Mouse (Mus musculus): ENCODE measurements around the gene Gsn. TPM values are rescaled to one million over a fixed set of nuclear protein-coding genes. Genes with fewer than 3 reads are reported as not detected.
A peak's percentile ranks its signal among the peaks of the same experiment; 100 is the strongest.

The Gsn gene
- polyA plus RNA-seq, 1 experiment = 134 TPM

DNA sequence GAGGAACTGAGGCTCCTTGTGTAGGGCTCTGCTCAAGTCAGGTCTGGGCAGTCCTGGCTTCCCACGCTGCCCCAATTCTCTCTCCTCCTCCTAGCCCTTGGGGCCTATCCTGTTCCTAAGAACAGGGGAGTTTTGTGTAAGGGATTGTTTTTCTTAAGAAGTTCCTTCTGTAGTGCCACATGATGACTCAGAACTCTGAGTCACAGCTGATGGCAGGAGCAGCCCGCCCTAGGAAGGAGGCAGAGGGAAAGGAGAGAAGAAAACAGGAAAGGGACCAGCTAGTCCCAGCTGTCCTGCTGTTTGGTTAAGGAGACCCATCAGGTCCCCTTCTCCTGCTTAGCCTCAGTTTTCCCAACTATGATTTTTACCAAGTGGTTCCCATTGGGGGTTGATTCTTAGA, 15.6 kb downstream of the Gsn start:
- H3K4me1 ChIP-seq (ENCODE audit: control insufficient read depth, insufficient read depth, low read length) = peaks cover 8% of the 10 kb centered on the region
- no peak overlapping the region for H3K4me3 ChIP-seq (ENCODE audit: insufficient read depth, low read length)
- TF ChIP-seq CTCF (IDR thresholded peaks at IDR 0.05; ENCODE audit: extremely low read depth, insufficient read depth, low read length) = no peak
- no peak for TF ChIP-seq POLR2A (IDR thresholded peaks at IDR 0.05; ENCODE audit: extremely low read depth, insufficient read depth, low read length)
- H3K27ac ChIP-seq (ENCODE audit: insufficient read depth, low read length) = no peak overlapping the region

DNA sequence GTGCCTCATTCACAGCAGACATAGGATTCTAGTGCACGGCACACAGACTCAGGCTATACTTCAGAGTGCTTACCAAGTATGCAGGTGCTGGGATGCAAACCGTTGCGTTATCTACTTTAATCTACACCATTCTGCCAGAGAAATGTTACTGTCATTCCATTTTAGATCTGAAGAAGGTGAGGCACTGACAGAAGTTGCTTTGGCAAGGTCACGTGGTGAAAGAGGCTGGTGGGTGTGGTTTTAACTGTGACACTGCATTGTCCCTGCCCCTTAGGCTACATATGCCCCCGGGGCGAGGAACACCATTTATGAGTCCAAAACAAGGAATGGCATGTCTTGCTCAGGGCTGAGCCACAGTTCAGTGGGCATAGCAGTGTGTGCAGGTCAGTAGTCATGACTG, 16.7 kb downstream of the Gsn start:
- no peak for TF ChIP-seq CTCF (IDR thresholded peaks at IDR 0.05; ENCODE audit: extremely low read depth, insufficient read depth, low read length)
- TF ChIP-seq POLR2A (IDR thresholded peaks at IDR 0.05; ENCODE audit: extremely low read depth, insufficient read depth, low read length) = no peak
- Histone ChIP-seq H3K27ac (ENCODE audit: insufficient read depth, low read length) (peak overlapping the region; percentile 54), H3K4me1 (ENCODE audit: control insufficient read depth, insufficient read depth, low read length) (peaks cover 8% of the 10 kb centered on the region), H3K4me3 (ENCODE audit: insufficient read depth, low read length) (no peak overlapping the region)

DNA sequence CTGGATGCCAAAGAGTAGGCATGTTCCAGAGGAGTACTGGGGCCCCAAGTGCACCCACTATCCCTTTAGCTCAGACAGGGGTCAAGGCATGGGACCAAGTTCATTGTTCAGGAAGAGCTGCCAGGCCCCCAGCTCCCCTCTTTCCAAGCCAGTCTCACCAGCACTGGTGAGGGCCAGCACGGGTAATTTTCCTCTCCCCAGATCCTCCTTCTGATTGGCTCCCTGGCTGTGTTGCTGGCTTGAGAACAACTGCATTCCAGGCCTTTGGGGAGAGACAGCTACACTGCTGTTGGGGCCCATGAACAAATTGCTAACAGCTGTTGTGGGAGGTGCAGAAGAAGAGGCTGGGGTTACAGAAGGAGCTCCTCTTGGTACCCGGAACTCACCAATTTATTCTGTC, 17.4 kb downstream of the Gsn start:
- Histone ChIP-seq H3K4me1 (ENCODE audit: control insufficient read depth, insufficient read depth, low read length) (peaks cover 8% of the 10 kb centered on the region), H3K27ac (ENCODE audit: insufficient read depth, low read length) (peak overlapping the region; percentile 55; the same call in 1 of the 2 replicates), H3K4me3 (ENCODE audit: insufficient read depth, low read length) (no peak overlapping the region)
- TF ChIP-seq POLR2A (IDR thresholded peaks at IDR 0.05; ENCODE audit: extremely low read depth, insufficient read depth, low read length) (no peak), CTCF (IDR thresholded peaks at IDR 0.05; ENCODE audit: extremely low read depth, insufficient read depth, low read length) (no peak)

DNA sequence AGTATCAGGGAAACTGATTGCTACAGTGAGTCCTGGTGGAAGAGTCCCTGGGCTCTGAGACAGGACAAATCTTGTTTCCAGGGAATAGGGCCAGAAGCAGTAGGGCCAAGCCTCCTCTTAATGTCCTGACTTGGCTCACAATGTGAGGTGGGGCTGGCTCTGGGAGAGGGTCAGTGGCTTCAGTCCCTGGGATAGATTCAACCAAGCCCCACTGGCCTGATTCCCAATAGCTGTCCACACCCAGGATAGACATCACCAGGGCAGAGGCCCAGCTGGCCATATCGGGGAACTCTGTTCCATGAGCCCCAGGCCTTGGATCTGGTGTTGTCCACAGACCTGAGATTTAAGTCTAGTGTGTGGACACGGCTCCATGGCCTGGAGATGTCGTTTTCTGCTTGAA, 21.5 kb downstream of the Gsn start:
- Histone ChIP-seq H3K27ac (ENCODE audit: insufficient read depth, low read length) (no peak overlapping the region), H3K4me1 (ENCODE audit: control insufficient read depth, insufficient read depth, low read length) (peaks cover 4% of the 10 kb centered on the region), H3K4me3 (ENCODE audit: insufficient read depth, low read length) (no peak overlapping the region)
- TF ChIP-seq CTCF (IDR thresholded peaks at IDR 0.05; ENCODE audit: extremely low read depth, insufficient read depth, low read length) (no peak), POLR2A (IDR thresholded peaks at IDR 0.05; ENCODE audit: extremely low read depth, insufficient read depth, low read length) (no peak)

DNA sequence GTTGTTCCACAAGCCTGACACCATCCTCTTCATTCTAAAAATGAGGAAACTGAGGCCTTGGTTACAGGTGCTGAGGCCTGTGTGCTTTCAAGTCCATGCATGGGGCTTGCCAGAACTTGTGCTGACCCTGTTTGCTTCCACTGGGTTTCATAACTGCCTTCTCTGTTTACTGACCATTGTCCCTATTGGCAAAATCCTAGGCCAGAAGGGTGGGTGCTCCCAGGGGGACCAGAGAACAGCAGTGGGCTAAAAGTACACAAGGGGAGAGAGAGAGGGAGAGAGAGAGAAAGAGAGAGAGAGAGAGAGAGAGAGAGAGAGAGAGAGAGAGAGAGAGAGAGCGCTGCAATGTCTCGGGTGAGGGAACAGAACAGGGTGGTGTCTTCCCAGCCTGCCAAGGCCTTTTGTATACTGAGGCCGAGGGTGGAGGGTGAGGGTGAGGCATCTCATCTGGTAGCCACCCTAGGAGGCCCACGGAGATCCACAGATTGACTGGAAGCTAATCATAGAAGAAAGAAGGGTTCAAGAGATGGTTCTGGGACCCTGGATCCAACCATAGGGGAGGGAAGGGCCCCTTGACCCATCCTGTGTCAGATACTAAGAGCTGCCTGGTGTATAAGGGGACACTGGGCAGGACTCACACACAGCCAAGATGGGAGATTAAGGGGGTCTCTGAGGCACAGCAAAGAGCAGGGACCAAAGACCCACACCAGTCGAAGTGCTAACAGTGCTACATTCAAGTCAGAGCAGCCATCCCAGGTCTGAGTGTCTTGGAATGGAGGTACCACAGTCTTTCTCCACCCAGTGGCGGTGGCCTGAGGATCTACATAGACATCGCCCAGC, 22.4 kb downstream of the Gsn start:
- Histone ChIP-seq H3K27ac (ENCODE audit: insufficient read depth, low read length) (0 out of 2 replicates have a peak overlapping the region, but pooled peaks have one; percentile 51), H3K4me3 (ENCODE audit: insufficient read depth, low read length) (no peak overlapping the region), H3K4me1 (ENCODE audit: control insufficient read depth, insufficient read depth, low read length) (no peaks in the 10 kb centered on the region)
- TF ChIP-seq CTCF (IDR thresholded peaks at IDR 0.05; ENCODE audit: extremely low read depth, insufficient read depth, low read length) (no peak), POLR2A (IDR thresholded peaks at IDR 0.05; ENCODE audit: extremely low read depth, insufficient read depth, low read length) (no peak)

DNA sequence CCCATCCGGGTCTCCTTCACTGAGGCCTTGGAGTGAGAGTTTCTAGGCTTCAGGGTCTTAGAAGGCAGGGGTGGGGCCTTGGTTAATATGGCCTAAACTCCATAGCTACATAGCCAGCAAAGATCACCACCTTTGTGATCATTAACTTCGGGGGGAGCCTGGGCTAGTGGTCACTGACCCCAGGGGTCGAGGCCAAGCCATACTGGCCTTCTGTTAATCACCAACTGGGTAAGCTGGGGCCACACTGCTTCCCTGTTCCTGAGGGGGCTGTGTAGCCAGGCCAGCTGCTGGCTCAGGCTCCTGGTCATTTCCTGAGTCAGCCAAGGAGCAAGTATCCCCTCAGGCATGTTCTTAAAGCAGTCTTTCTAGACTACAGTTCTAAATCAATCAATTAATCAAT, 23.8 kb downstream of the Gsn start:
- no peak for TF ChIP-seq POLR2A (IDR thresholded peaks at IDR 0.05; ENCODE audit: extremely low read depth, insufficient read depth, low read length)
- no peak for TF ChIP-seq CTCF (IDR thresholded peaks at IDR 0.05; ENCODE audit: extremely low read depth, insufficient read depth, low read length)
- no peak overlapping the region for H3K27ac ChIP-seq (ENCODE audit: insufficient read depth, low read length)
- H3K4me3 ChIP-seq (ENCODE audit: insufficient read depth, low read length) = no peak overlapping the region
- H3K4me1 ChIP-seq (ENCODE audit: control insufficient read depth, insufficient read depth, low read length) = no peaks in the 10 kb centered on the region

DNA sequence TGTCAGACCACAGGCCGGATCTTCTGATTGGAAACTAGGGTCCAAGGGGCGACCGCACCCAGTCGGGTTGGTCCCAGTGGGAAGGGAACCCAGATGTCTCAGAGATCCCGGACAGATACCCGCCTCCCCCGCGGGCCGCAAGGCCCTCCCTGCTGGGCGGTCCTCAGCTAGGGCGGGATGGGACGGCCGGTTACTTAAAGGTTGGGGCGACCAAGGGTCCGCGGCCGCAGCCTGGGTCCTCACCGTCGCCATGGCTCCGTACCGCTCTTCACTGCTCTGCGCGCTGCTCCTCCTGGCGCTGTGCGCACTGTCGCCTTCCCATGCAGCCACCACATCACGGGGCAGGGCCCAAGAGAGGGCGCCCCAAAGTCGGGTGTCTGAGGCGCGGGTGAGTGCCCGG, 26.0 kb downstream of the Gsn start:
- H3K4me1 ChIP-seq (ENCODE audit: control insufficient read depth, insufficient read depth, low read length) = no peaks in the 10 kb centered on the region
- no peak for TF ChIP-seq POLR2A (IDR thresholded peaks at IDR 0.05; ENCODE audit: extremely low read depth, insufficient read depth, low read length)
- no peak for TF ChIP-seq CTCF (IDR thresholded peaks at IDR 0.05; ENCODE audit: extremely low read depth, insufficient read depth, low read length)
- peak overlapping the region; percentile 20; the same call in 1 of the 2 replicates for H3K4me3 ChIP-seq (ENCODE audit: insufficient read depth, low read length)
- peak overlapping the region; percentile 49 for H3K27ac ChIP-seq (ENCODE audit: insufficient read depth, low read length)

DNA sequence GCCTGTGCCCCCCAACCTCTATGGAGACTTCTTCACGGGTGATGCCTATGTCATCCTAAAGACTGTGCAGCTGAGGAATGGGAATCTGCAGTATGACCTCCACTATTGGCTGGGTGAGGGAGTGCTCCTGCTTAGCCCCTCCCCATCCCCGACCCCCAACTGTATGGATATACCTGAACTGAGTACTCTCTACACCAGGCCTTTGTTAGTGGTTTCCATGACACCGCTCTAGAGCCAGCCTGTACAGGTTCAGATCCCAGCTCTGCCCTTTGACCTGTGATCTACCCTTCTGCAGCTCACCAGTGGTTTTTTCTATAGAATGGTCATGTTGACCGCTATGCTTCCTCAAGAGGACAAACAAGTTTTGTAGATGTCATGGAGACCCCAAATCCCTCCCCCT, 27.8 kb downstream of the Gsn start:
- TF ChIP-seq POLR2A (IDR thresholded peaks at IDR 0.05; ENCODE audit: extremely low read depth, insufficient read depth, low read length) = no peak
- no peak for TF ChIP-seq CTCF (IDR thresholded peaks at IDR 0.05; ENCODE audit: extremely low read depth, insufficient read depth, low read length)
- no peak overlapping the region for H3K4me3 ChIP-seq (ENCODE audit: insufficient read depth, low read length)
- no peak overlapping the region for H3K27ac ChIP-seq (ENCODE audit: insufficient read depth, low read length)
- no peaks in the 10 kb centered on the region for H3K4me1 ChIP-seq (ENCODE audit: control insufficient read depth, insufficient read depth, low read length)

DNA sequence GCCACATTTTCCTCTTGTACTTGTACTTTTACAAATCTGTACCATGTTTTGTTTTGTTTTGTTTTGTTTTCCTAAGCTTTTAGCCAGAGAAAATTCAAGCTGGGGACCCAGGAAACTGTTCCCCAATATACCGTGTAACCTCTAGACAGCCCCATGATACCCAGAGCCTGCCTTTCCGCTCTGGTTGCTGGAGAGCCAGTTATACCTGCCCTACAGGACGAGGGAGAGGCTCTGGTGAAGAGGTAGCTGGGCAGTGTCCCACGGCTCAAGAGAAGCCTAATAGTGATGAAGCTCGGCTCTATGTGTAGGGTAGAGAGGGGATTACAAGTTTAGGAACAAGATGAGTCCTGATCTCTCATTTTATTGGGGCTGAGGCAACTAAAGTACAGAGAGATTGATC, 29.0 kb downstream of the Gsn start:
- H3K27ac ChIP-seq (ENCODE audit: insufficient read depth, low read length) = no peak overlapping the region
- no peak for TF ChIP-seq POLR2A (IDR thresholded peaks at IDR 0.05; ENCODE audit: extremely low read depth, insufficient read depth, low read length)
- no peak for TF ChIP-seq CTCF (IDR thresholded peaks at IDR 0.05; ENCODE audit: extremely low read depth, insufficient read depth, low read length)
- no peaks in the 10 kb centered on the region for H3K4me1 ChIP-seq (ENCODE audit: control insufficient read depth, insufficient read depth, low read length)
- no peak overlapping the region for H3K4me3 ChIP-seq (ENCODE audit: insufficient read depth, low read length)

DNA sequence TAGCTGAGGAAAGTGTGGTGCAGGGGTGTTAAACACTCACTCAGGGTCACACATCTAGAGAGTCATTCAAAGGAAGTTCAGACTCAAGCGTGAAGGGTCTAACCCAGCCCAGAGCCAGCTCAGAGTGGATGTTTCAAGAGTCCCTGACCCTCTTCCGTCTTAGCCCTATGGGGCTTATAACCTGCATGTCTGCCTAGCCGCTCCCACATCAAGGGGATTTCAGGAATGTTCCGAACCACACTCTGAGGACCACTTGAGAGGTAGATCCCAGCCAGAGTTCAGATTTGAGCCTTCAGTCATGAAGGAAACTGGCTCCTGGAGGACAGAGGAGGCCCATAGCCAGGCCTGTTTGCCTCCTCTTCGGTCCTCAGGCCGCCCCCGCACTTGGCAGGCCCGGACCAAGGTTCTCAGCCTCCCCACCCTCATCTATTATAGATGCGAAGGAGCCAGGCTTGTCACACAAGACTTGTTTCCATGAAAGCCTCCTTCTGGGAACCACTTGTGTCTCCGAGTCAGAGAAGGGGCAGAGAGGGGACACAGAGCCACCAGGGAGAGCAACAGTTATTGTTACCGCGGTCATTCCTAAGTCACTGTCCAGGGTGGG, 30.9 kb downstream of the Gsn start:
- no peak overlapping the region for H3K27ac ChIP-seq (ENCODE audit: insufficient read depth, low read length)
- H3K4me3 ChIP-seq (ENCODE audit: insufficient read depth, low read length) = no peak overlapping the region
- TF ChIP-seq CTCF (IDR thresholded peaks at IDR 0.05; ENCODE audit: extremely low read depth, insufficient read depth, low read length) = no peak
- no peak for TF ChIP-seq POLR2A (IDR thresholded peaks at IDR 0.05; ENCODE audit: extremely low read depth, insufficient read depth, low read length)
- no peaks in the 10 kb centered on the region for H3K4me1 ChIP-seq (ENCODE audit: control insufficient read depth, insufficient read depth, low read length)

Data from cortical plate, adult 2 months (tissue).